Mouse (Mus musculus): ENCODE measurements at regions not wholly inside any gene's neighbourhood (a gene's known extent, or its start where the extent isn't known, plus 50 kb on each side); places are given as distances from the start of the nearest gene placed in this dataset.

DNA sequence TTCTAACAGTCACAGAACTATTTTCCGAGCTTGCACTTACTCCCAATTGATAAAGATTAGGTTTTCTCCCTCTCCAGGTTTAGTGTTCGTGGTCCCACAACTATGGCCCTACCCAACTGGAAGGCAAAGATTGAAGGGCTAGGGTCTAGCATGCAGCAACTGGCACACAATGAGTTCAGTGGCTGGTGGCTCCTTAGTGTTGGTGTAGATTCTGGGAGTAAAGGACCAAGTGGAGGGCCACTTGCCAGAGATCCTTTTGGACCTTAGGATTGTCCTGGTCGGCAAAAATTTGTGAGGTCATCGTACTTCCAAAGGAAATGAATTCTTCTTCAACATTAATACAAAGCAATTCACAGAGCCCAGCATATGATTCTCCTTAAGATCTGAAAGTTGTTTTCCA, 114.8 kb upstream of the Trib2 start:
- no peak for DNase-seq

- DNase-seq: no peak
Measured at GRCm38 (mm10) chr12:15930155-15930554, 113.4 kb upstream of the Trib2 start.

GRCm38 (mm10) chr12:15929541-15929940, 112.8 kb upstream of the Trib2 start:
- DNase-seq: no peak

GRCm38 (mm10) chr12:15918291-15918690, 101.6 kb upstream of the Trib2 start:
- DNase-seq: no peak

GRCm38 (mm10) chr12:15912959-15913358, 96.2 kb upstream of the Trib2 start:
- no peak for DNase-seq

- no peak for DNase-seq
Measured at GRCm38 (mm10) chr12:15912491-15912890, 95.8 kb upstream of the Trib2 start.

GRCm38 (mm10) chr12:15911254-15911991, 94.7 kb upstream of the Trib2 start:
- no peak for DNase-seq

DNA sequence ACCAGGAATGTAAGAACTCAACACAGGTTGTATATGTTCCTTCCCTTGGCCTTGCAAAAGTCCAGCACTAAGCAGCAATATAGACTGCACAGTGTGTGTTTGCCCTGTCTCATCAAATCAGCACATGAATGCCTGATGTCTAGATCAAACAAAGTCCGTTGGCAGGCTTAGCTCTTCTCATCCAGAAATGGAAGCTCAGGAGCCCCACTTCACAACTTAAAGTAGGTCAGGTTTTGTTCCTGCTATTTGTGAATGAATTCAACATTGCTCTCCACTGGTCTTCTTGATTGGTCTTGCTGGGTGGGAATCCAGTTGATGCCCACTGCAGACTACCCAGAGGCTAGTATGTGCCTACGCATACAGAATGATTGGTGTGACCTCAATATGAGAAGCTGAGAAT, 80.8 kb upstream of the Trib2 start:
- no peak for DNase-seq

- DNase-seq: no peak
Measured at GRCm38 (mm10) chr12:15896511-15896910, 79.8 kb upstream of the Trib2 start.

GRCm38 (mm10) chr12:15895215-15895614, 78.5 kb upstream of the Trib2 start:
- no peak for DNase-seq

DNA sequence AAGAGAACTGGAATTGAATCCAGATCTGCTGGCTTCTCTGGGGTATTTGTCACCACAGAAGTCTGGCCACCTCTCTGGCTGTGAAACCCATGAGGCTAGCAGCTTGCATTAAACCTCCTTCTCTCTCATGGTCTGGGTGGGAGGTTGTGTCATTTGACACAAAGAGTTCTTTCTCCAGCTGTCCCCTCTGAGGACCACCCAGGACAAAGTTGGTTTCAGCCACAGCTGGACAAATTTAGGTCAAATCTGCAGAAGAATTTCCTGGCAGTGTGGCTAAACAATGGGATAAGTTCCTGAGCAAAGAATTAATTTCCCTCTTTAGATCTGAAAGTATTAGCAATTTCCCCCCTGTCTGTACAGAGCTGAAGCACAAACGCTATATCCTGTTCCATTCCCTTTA, 73.9 kb upstream of the Trib2 start:
- no peak for DNase-seq

- DNase-seq: no peak
Measured at GRCm38 (mm10) chr12:15879907-15880430, 63.2 kb upstream of the Trib2 start.
